Mouse (Mus musculus) megakaryocyte, embryonic 14.5 days (primary cell): ENCODE results near the gene Ttc39b.

Experiments used
- FLI1 ChIP-seq: IDR thresholded peaks from 2 replicates; pipeline ENCODE4 v1.6.1; 2012; ENCODE audit warnings: low read length, inconsistent platforms, mixed read lengths
- GATA1 ChIP-seq: IDR thresholded peaks from 3 replicates; pipeline ENCODE4 v1.6.1; 2012; ENCODE audit warnings: mixed read lengths, low read length, inconsistent platforms, borderline replicate concordance

- TF ChIP-seq GATA1, result no peak
- no peak for TF ChIP-seq FLI1
Observed at GRCm38 (mm10) chr4:83307686-83308469, 16.2 kb downstream of the Ttc39b start.
